Mouse (Mus musculus): ENCODE measurements around the gene Gm21760. TPM values are rescaled to one million over a fixed set of nuclear protein-coding genes. Genes with fewer than 3 reads are reported as not detected.
"Not testable (repeated sequence)": the region's sequence is repeated elsewhere in the genome, so short reads cannot be mapped to it uniquely, and the experiment has no call there.

The Gm21760 gene
- polyA plus RNA-seq (2015; fragmentation: Nextera tagmentation; extraction: Ambion mirVana): not detected in 2 replicates

GRCm38 (mm10) chrY:80133479-80133878 lies at the start of gene Gm21760:
Gene Gm21760, plus strand, starts transcription at chrY:80133779.
- no CpG with 5 or more reads among the region's 6 CpGs for WGBS
- not testable (repeated sequence) for H3K4me2 ChIP-seq

More at GRCm38 (mm10) chrY:80133479-80133878, at the start of gene Gm21760:
- not testable (repeated sequence) for H3K9ac ChIP-seq; H3K4me3 ChIP-seq; H3K4me1 ChIP-seq (replicated peaks); H3K27me3 ChIP-seq; H3K9me3 ChIP-seq; H3K36me3 ChIP-seq; H3K27ac ChIP-seq (replicated peaks); ATAC-seq (ENCODE audit: low read depth)

All from neural tube, embryonic 13.5 days (tissue).